Mouse (Mus musculus): ENCODE results near the gene Vti1a.

Gene Vti1a

DNA sequence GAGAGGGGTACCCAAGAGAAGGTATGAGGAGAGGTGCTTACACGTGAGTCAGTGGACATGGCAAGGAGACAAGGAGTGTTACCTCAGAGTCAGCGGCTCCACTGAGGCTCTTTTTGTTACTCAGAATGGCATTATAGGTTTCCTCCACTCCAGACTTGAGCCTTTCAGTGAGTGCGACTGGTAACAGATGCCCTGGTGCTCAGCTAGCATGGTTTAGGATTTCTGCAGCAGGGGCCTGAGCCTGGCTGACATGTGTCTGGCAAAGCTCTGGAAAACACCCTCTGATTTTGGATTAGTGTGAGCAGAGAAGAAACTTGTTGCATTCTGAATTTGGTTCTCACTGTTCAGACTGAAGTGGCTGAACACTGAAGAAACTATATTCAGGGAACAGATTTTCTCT lies 209.0 kb downstream of the Vti1a start:
- no peak for DNase-seq (ENCODE audit: low spot score)

DNA sequence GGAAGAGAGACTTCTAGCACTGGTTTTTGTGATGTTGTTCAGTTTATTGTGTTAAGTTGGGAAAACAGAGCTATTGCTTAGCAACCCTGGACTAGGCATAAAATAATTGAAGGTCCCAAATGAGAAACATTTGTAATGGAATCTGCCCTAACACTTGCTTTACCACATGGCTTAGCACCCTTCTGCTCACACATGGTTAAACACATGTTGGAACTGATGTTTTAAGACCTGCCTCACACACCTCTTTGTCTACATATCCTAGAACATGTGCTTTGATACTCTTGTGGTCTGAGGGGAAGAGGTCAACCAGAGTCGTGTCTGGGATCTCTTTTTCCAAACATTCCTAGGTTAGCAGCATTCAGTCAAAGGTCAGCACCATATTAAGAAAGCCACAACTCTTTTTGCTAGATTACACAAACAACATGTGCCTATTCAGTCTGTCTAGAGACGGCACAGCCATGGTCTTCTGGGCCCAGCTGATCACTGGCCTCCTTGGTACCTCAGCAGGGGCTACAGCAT lies 210.7 kb downstream of the Vti1a start:
- DNase-seq (ENCODE audit: low spot score) = no peak

DNA sequence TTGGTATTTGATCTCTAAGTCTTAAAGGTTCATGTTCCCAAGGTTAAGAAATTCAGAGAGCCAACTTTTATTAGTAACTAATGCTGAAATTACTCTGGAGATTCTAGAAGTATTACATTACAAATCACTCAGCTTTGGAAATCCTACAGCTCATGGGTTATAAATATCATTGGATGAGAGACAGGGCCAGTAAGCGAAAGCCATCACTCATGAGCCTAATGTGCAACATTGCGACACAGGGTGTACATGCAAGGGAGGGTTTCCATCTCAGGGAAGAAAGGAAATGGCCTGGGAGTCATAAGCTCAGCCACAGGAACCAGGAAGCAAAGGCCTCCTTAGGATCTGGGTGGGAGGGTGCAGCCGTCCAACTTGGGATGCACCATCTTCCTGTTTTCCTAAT lies 213.9 kb downstream of the Vti1a start:
- no peak for DNase-seq (ENCODE audit: low spot score)

DNA sequence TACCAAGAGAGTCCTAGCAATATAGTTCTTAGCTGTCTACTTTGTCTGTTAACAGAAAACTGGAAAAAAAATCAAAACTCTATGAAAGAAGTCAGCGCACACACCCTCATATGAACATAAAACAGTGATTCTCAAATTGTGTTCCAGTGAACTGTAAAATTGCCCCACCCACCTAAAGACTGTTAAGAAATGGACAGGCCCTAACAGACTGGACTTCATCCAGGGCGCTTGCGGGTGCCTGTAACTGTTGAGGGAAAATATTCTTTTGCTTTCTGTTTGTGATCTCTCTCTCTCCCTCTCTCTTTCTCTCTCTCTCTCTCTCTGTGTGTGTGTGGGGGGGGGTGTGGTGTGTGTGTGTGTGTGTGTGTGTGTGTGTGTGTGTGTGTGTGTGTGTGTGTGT lies 216.6 kb downstream of the Vti1a start:
- DNase-seq (ENCODE audit: low spot score) = no peak

DNA sequence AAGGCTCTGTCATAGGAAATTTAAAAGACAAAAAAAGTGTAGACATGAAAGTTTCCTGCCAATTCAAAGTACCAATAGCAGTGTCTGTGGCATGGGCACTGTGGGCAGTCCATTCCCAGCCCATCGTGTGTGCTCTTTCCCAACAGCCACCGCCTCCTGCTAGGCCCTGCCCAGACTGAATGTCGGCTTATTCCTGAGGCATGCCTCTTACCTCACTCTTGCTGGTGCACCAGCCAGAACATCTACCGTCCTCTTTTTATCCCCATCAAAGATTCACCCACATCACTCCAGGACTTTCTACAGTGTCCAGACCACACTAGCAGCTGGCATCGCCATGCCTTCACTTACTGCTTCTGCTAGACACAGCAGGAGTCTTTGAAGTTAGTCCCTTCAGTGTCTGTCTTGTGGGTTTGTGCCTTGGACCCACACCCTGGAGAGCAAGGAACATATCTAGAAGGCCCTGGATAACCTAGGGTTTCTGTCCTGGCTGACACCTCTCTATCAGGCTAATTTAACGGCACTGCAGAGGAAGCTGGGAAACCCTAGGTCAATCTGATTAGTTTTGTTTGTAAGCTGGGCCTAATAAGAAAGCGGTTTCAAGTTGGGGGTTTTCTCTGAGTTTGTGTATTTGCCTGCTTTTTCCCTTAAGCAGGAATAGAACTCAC lies 220.3 kb downstream of the Vti1a start:
- DNase-seq (ENCODE audit: low spot score) = no peak

DNA sequence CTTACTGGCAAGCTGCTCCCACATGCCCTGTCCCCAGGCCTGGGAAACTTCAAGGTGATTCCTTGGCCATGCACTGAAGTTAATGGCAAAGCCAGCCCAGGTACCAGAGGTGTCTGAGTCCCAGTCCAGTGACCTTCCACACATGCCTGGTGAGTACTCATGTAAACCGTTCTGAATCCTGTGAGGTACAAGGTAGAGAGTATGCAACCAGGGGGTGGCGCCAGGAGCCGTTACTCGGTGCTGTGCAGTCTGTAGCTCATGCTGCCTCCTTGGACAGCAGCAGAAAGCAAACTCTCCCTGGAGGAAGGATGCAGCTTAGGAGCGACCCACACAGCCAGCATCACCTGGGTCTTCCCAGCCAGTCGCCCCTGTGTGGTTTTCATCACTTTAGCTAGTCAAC lies 221.6 kb downstream of the Vti1a start:
- no peak for DNase-seq (ENCODE audit: low spot score)

DNA sequence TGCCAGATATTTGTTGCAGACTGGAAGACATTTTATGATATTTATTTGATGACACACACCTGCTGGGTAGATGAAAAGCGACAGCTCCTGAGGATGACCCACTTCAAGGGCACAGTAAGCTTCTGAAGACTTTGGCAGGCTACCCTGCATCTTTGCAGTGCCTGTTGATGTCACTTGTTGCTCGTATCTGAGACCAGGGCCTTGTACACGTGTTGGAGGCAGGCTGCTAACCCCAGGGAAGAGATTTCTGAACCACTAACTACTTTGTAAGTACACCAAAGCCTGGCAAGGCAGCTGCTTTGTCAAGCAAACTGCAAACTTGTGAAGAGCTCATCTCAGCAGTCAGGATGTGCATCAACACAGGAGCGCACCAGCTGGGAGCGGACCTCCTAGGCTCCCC lies 225.5 kb downstream of the Vti1a start:
- DNase-seq (ENCODE audit: low spot score) = no peak

DNA sequence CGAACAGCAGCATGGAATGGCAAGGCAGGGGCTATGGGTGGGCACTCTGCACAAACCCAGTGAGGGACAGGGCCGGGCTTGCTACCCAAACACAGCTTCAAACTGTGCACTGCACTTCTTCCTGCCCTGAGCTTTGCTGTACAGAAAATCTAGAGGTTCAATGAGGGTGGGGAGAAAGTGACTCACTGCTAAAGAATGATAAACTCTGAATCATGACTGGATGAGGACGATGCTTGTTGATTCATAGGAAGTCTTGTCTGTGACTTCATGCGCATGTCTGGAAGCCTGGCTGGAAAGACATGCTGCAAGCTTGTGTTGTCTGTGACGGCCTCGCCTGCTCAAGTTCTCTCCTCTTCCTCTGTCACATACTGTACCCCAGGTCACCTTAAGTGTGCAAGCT lies 226.4 kb downstream of the Vti1a start:
- no peak for DNase-seq (ENCODE audit: low spot score)

DNA sequence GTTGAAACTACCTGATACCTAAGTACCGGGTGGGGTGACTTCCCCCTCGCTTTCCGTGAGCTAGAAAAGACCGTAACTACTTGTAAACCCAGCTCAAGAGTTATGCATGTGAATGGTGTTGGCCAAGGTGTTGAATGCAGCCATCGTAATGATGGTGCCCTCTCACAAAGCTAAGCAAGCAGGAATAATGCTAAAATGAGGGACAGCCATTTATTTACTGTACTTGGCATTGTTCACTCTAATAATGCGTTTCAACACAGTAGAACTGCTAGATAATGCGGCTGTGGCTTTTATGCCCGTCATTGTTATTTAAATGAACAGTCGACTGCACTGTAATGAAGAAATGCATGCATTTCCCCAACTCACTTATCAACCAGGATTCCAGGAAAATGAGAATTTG lies 227.1 kb downstream of the Vti1a start:
- no peak for DNase-seq (ENCODE audit: low spot score)

DNA sequence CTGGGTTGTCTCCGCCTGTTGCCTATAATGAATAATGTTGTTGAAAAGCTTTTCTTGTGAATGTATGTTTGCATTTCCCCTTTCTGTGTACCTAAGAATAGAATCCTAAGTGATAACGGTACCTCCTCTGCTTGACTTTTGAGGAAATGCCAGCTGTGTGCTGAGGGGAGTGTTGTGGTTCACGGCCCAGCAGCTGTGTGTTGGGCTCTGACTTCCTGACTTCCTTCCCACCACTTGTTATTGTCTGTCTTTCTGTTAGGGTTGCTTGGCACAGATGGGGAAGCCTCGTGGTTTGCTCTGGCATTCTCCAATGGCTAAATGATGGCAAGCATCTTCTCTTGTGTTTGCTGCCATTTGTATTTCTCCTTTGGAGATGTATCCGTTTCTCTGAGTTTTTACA lies 228.4 kb downstream of the Vti1a start:
- DNase-seq (ENCODE audit: low spot score) = no peak

DNA sequence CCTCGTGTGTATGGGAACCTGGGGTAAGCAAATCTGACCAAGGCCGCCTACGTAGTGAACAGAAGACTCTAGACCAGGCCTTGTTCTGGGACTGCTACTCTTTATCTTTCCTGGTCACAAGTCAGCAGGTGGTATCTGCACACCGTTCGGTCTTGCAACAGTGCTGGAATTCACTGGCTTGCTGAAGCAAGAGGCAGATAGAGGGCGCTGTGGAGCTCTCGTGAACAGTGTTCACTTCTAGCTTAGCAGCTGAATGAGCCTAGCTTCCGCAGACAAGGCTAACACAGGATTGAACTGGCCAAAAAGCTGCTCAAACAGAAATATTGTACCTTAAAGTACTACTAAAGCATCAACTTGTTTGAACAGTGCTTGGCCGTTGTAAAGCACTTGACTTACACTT lies 229.4 kb downstream of the Vti1a start:
- DNase-seq (ENCODE audit: low spot score) = peak; percentile 81

DNA sequence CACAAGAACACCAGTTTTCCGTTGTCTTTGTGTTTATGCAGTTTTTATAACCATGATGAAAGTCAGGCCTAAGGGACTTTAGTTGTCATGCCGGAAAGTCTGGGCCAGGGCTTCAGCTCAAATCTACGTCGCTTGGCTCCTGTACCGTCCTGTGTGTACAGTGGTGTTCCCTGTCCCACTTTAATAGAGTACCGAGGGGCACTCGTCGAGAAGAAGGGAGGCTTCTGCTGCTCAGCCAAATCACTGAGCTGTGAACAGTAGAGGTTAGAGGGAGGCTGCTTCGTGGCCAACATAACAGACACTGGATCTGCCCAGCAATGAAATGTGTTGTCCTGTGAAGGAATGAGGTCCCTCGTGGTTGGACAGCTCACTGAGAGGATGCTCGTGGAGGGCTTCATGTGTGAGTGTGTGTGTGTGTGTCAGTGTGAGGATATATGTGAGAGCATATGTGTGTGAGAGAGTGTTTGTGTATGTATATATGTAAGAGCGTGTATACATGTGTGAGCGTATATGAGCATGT lies 230.0 kb downstream of the Vti1a start:
- DNase-seq (ENCODE audit: low spot score) = no peak

DNA sequence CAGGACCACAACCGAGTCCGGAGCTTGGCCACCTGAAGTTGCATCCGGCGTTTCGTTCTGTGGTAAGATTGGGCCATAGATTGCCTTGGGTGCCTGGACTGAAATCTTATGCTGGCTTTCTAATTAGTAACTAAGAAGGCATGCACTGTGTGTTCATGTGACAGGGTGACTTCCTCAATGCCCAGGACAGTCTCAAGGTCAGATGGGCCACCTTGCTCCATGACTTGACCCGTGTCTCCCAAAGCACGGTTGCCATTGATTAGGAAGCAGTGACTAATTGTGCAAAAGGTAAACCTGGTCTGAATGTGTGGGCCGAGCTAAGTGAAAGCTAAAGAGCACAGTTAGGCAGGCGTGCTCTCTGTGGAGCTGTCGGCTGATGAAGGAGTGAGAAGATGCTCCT lies 232.1 kb downstream of the Vti1a start:
- no peak for DNase-seq (ENCODE audit: low spot score)

DNA sequence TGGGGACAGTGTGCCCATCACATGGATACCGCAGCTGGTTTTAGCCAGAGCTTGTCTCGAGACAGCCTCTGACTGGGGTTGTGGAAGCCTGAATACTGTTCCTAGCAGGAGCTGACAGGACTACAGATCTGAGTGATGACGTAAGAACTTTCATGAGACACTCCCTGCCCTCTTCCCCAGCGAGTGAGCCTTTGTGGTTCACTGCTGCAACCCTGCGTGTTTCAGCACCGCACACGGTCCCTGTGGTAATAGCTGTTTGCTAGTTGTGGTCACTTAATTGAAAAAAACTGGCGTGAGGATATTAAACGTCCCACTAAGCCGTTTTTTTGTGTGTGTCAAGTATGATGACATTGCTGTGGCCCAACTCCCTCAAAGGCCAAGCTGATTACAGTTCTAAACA lies 232.6 kb downstream of the Vti1a start:
- DNase-seq (ENCODE audit: low spot score) = no peak

DNA sequence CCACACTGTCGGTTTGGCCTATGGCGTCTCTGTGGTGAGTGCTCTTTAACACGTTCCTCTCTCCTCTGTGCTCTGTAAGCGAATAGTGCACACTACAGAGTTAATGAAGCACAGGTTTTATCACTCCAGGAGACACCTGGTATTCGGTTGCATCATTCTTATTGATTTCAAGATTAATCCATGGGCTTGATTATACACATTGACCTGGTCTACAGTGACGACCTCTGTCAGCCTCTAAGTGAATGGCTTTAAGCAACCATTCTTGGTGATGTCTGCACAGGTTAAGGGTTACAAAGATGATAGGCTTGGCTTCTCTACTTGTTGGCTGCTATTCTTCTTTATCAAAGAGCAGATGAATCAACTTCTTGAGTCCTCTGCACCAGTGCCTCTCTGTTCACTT lies 234.1 kb downstream of the Vti1a start:
- DNase-seq (ENCODE audit: low spot score) = no peak

DNA sequence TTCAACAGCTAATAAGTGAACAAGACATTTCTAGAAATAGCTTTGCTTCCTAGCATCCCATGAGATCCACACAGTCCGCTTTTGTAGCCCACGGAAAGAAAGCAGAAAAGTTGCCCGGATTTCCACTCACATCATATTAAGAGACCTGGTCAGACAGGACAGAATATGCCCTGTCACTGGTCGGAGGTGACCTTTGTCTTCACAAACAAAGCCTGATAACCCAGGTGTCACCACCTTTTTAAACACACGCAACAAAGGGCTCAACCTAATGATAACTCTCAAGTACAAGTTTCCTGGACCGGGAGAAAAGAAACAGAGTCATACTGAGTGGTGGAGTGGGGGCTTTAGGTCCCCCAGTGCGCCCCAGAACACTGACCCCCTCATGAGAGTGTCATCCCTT lies 236.2 kb downstream of the Vti1a start:
- peak; percentile 73 for DNase-seq (ENCODE audit: low spot score)

DNA sequence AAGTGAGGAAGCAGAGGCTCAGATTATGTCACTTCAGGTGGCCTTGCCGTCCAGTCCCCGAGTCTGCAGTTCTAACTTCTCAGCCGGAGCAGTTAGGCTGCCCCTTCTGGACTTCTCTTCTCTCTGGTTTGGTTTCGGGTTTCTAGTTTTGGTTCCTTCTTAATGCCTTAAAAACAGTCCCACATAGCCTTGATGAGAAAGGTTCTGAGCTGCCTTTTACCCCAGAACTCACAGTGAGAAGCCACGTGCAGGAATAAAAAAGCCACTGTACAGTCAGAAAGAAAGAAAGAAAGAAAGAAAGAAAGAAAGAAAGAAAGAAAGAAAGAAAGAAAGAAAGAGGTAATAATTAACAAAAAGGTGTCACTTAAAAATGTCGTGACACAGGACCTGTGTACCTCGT lies 236.8 kb downstream of the Vti1a start:
- no peak for DNase-seq (ENCODE audit: low spot score)

DNA sequence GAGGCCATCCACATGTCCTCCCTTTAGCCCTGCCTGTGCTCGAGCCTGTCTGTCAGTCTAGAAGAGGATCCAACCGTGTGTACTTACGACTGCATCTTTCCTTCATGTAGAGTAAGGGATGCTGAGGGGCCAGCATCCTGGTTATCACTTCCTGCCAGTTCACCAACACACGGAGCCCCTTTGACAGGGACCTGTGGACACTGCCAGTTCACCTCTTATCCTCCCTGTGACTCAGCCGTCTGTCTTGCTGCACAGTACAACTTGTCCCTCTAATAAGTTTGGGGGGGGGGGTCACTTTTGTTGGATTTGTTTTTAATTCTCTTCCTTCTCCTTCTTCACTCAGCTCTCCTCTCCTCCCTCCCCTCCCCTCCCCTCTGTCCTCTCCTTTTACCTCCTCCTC lies 238.2 kb downstream of the Vti1a start:
- no peak for DNase-seq (ENCODE audit: low spot score)

DNA sequence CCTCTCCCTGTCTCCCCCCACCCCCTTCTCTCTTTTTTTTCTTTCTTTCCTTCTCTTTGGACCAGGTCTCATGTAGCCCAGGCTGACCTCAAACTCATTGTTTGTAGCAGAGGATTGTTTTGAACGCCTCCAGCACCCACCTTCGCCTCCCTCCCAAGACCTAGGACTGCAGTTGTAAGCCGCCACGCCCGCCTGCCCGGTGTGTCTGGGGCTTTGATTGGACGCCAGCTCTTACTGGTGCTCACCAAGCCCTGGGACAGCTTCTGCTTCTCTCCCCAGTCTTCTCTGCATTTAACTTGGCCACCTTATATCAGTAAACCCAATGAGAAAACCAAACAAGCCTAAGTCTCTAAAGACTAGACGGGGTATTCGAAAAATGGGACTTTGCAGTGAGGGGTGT lies 238.6 kb downstream of the Vti1a start:
- DNase-seq (ENCODE audit: low spot score) = no peak

DNA sequence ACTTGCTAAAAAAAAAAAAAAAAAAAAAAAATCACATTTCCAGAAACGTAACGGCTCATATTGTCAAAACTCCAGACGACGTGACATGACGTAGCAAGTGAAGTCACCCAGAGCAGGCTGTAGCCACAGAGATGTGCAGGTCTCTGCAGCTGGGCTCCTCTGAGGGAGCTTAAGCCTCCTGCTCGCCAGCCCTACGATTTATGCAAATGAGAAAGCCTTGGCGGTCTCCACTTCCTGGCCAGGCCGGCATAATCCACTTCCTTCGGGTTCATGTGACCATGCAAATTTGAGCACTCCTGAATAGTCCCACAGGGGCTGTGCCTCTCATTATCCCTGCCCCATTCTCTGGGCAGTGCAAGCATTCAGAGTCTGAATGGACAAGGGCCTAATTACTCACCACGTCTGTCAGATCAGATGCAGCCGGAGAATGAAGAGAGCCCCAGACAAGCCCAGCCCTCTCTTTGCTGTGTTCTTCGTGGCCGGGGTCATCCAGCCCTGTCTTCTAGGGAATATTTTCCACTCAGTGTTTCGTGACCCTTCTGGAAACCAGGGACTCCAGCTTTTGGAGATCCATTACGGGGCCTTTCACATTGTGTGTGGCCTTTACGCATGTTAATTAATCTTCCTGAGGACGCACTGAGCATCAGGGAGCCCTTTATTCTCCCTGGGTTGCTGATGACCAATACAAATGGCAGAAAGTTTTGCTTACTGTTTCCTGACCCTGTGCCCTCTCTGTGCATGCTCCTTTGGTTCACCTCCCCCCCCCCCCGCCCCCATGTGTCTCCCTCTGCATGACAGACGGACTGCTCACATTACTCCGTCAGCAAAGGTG lies 240.3 kb downstream of the Vti1a start:
- DNase-seq (ENCODE audit: low spot score) = peak; percentile 59

DNA sequence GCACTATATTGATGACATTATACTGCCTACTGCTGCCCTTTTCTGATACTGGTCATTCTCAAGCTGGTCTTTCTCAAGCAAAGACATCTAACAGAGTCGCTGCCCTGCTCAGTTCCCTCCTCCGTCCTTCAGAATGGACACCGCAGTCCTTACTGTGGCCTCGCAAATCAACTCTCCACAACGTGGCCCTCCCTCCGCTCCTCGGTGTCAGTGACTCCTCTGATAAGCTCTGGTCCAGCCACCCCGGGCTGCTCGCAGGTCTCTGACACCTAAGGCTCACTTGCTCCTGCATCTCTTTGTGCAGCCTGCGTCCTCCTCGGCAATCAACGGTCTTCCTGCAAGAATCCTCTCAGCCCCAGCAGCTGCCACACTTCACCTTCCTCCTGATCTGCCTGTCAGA lies 243.2 kb downstream of the Vti1a start:
- no peak for DNase-seq (ENCODE audit: low spot score)

DNA sequence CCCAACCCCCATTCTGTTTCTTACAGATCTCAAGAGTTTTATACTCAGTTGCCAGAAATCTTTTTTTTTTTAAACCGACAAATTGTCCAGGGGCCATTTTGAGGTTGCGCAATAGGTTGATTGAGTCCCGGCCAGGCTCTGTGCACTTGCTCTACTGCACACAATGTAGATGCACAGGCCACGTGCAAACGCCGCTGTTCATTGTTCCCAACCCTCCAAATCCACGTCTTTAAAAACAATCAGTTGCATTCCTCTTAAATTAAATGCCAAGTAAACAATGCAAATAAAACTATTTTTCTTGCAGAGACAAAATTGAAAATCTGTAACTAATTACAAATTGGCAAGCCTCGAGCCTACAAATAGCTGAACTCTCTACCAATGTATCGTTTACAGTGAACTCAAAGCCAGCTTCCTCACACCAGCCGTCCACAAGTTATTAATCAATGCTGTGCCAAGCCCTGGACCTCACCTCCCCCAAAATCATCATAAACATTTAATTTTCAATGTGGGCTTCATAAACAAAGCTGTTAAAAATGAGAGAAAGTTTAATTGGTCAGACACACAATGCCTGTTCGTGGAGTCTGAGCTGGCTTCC lies 244.1 kb downstream of the Vti1a start:
- no peak for DNase-seq (ENCODE audit: low spot score)

DNA sequence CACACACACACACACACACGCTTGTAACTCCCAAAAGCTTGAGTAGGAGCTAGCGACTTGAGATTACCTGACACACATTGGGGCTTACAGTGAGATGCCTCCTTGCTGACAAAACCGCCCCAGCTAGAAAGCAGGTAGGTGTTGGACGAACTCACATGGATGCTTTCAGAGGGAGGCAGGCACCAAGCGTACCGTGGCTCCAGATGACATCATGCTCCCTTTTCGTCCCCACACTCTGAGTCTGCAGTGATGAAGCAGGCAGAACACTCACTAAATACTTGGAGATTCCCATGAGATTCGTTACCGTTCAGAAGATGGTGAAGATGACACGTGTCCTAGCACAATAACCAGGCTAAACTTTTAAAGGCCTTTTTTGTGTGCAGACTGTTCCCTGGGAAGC lies 245.4 kb downstream of the Vti1a start:
- DNase-seq (ENCODE audit: low spot score) = no peak

Data from yolk sac, embryonic 10.5 days (tissue).